Mouse (Mus musculus) erythroid progenitor cell, adult 5-6 weeks (primary cell): ENCODE data around the gene G530012D18Rik. TPM values are rescaled to one million over a fixed set of nuclear protein-coding genes. Genes with fewer than 3 reads are reported as not detected.
"Not testable (repeated sequence)": the region's sequence is repeated elsewhere in the genome, so short reads cannot be mapped to it uniquely, and the experiment has no call there.

ENCODE experiments used
- ATAC-seq: replicated peaks from 2 replicates; pipeline ENCODE4 v1.8.0; 2016; ENCODE audit warnings: moderate number of reproducible peaks, mild to moderate bottlenecking, moderate TSS enrichment, inconsistent platforms; ENCODE audit not compliant: poor library complexity, low FRiP score, severe bottlenecking
- total RNA-seq, 2 experiments: library from RNA; stranded (forward) in 1 of 2; stranded (reverse) in 1 of 2; fragments of 150-400 nt in 1 of 2; fragments of 186-747, 209-891 nt in 1 of 2; gene quantifications; 2 replicates each; pipeline versions ENCODE4 v1.2.3 to v1.2.4; 2015 to 2017; ENCODE audit warnings: low replicate concordance in 2 of 2

Gene G530012D18Rik
- not detected in 2 replicates for total RNA-seq (2015; ENCODE audit: low replicate concordance)
- total RNA-seq (2017; ENCODE audit: low replicate concordance): not detected in 2 replicates

GRCm38 (mm10) chr1:85575376-85575775 lies at the start of gene G530012D18Rik:
TSS of gene G530012D18Rik (plus strand) at chr1:85575676.
- ATAC-seq: not testable (repeated sequence)

- not testable (repeated sequence) for ATAC-seq
Observed at GRCm38 (mm10) chr1:85526401-85526800, 49.1 kb upstream of the G530012D18Rik start.

GRCm38 (mm10) chr1:85528451-85529110 lies 46.9 kb upstream of the G530012D18Rik start:
- not testable (repeated sequence) for ATAC-seq

- not testable (repeated sequence) for ATAC-seq
Observed at GRCm38 (mm10) chr1:85543818-85544217, 31.7 kb upstream of the G530012D18Rik start.

- ATAC-seq: not testable (repeated sequence)
Observed at GRCm38 (mm10) chr1:85546442-85546841, 29.0 kb upstream of the G530012D18Rik start.

GRCm38 (mm10) chr1:85555261-85555660 lies 20.2 kb upstream of the G530012D18Rik start:
- ATAC-seq: not testable (repeated sequence)

- ATAC-seq: not testable (repeated sequence)
Observed at GRCm38 (mm10) chr1:85573554-85573953, 1.9 kb upstream of the G530012D18Rik start.

- ATAC-seq: not testable (repeated sequence)
Observed at GRCm38 (mm10) chr1:85578372-85579010, 3.0 kb downstream of the G530012D18Rik start.

GRCm38 (mm10) chr1:85579199-85580147 lies 4.0 kb downstream of the G530012D18Rik start:
- ATAC-seq: peak; percentile 46

GRCm38 (mm10) chr1:85580148-85580534 lies 4.7 kb downstream of the G530012D18Rik start:
- peak; percentile 72 for ATAC-seq

GRCm38 (mm10) chr1:85580578-85580977 lies 5.1 kb downstream of the G530012D18Rik start:
- peak; percentile 30; the same call in 1 of the 2 replicates for ATAC-seq

- not testable (repeated sequence) for ATAC-seq
Observed at GRCm38 (mm10) chr1:85581518-85581917, 6.0 kb downstream of the G530012D18Rik start.

GRCm38 (mm10) chr1:85588697-85589096 lies 13.2 kb downstream of the G530012D18Rik start:
- ATAC-seq: not testable (repeated sequence)

GRCm38 (mm10) chr1:85592526-85592925 lies 17.1 kb downstream of the G530012D18Rik start:
- ATAC-seq: not testable (repeated sequence)

GRCm38 (mm10) chr1:85598271-85599012 lies 23.0 kb downstream of the G530012D18Rik start, which contains the start of gene Sp110:
TSS of gene Sp110 (minus strand) at chr1:85598817.
- ATAC-seq: not testable (repeated sequence)

- ATAC-seq: not testable (repeated sequence)
Observed at GRCm38 (mm10) chr1:85600078-85600477, 24.6 kb downstream of the G530012D18Rik start, which contains the start of gene Sp140. TSS of gene Sp140 (plus strand) at chr1:85600378.

- ATAC-seq: not testable (repeated sequence)
Observed at GRCm38 (mm10) chr1:85600794-85601193, 25.3 kb downstream of the G530012D18Rik start.

- ATAC-seq: not testable (repeated sequence)
Observed at GRCm38 (mm10) chr1:85604341-85604740, 28.9 kb downstream of the G530012D18Rik start.

- ATAC-seq: not testable (repeated sequence)
Observed at GRCm38 (mm10) chr1:85608361-85608760, 32.9 kb downstream of the G530012D18Rik start.
